Mouse (Mus musculus) brain, embryonic 14.5 days (tissue): ENCODE results near the gene Fmnl1. TPM values are rescaled to one million over a fixed set of nuclear protein-coding genes. Genes with fewer than 3 reads are reported as not detected.

Source experiments
- DNase-seq: peaks from one replicate; pipeline ENCODE4 v3.0.0-alpha.2; 2011; ENCODE audit warnings: low read depth
- CTCF ChIP-seq: fragments of 200-500 bp; IDR thresholded peaks from 2 replicates; pipeline ENCODE4 v1.5.1; 2012; ENCODE audit warnings: inconsistent platforms, mild to moderate bottlenecking, moderate library complexity, borderline replicate concordance; ENCODE audit not compliant: insufficient read depth, insufficient read length; ENCODE audit errors: extremely low read depth
- POLR2A ChIP-seq: fragments of 200-500 bp; IDR thresholded peaks from 2 replicates; pipeline ENCODE4 v1.6.1; 2012; ENCODE audit warnings: mild to moderate bottlenecking, inconsistent platforms, borderline replicate concordance; ENCODE audit not compliant: poor library complexity, insufficient read depth, insufficient read length, severe bottlenecking; ENCODE audit errors: extremely low read depth
- polyA plus RNA-seq: library from polyadenylated mRNA; depleted of rRNA; stranded (reverse); fragments of >200 nt; gene quantifications from 2 replicates; pipeline ENCODE4 v1.2.3, GENCODE M21; 2012

The Fmnl1 gene
- polyA plus RNA-seq, 1 experiment, result 28.6 TPM

DNA sequence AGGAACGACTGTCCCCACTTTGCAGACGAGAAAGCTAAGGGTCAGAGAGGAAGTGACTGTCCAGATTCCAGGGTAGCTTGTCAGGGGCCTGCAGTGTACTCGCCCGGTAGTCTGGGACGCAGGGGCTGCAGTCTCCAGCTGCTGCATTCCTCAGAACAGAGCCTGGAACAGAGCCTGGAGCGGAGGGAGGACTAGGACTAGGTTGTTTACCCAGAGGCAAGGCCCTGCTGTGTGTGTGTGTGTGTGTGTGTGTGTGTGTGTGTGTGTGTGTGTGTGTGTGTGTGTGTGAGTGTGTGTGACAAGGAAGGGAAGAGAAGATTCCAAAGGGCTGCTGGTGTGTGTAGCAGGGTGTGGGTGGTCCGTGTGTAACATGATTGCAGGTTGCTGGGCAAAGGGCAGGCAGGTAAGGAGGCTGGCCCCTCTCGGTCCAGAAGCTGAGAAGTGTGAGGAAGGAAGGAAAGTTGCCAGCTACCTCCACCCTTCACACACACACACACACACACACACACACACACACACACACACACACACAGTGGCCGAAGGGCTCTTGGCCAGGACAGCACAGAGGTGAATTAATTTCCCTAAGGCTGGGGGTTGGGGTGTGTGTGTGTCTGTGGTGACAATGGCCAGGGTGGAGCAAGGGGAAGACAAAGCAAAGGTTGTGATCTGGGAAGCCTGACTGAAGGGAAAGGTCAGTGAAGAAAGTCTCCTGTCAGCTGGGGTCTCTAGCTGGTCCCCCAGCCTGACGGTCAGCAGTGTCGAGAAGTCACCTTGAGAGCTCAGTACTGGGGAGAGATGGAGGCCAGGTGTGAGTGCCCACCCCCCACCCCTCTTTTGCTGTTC lies 29.6 kb upstream of the Fmnl1 start:
- peak; percentile 43 for DNase-seq
- TF ChIP-seq CTCF (no peak), POLR2A (no peak)

DNA sequence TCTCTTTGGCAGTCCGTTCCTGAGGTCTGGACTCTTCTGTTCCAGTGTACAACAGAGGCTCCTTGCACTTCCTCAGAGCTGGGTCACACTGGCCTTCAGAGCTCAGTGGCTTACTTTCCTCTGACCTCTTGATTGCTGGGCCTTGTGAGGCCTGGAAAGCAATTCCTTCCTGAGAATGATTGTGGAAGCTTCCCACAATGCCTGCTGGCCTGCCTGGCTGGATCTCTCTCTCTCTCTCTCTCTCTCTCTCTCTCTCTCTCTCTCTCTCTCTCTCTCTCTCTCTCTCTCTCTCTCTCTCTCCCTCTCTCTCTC lies 29.0 kb upstream of the Fmnl1 start:
- TF ChIP-seq CTCF (no peak), POLR2A (no peak)
- peak; percentile 37 for DNase-seq

DNA sequence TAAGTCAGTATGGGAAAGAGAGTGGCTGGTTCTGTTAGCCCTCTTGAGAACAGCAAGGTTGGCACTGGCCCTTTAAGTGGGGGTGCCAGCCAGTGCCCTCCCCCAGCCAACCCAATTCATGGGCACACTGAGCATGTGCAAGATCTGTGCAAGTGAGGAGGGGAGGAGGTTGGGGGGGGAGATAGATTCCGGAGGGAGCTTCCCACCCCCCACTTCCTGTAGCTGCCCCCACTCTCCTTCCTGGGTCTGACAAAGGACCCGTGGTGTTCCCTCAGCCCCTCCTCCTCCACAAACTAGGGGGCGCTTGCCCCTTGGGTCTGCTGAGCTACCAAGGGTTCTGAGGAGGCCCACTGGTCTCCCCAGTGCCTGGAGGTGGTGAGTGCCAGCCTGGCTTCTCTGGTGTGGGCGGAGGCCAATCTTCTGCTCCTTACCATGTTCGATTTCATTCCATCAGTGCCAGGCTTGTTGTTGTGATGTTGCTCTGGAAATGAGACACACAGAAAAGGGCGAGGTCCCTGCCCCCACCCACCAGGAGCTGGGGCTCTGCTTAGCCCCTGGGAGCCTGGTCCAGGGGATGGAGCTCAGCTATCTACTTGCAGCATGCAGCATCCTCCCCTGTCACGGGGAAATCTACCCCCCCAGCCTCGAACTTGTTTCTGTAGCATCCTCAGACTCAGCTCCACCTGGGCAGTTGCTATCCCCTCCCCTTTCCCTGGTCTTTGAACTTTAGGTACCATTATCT lies 28.3 kb upstream of the Fmnl1 start:
- DNase-seq, result peak; percentile 97
- TF ChIP-seq POLR2A, result peak; percentile 24; the same call in 1 of the 2 replicates
- no peak for TF ChIP-seq CTCF

DNA sequence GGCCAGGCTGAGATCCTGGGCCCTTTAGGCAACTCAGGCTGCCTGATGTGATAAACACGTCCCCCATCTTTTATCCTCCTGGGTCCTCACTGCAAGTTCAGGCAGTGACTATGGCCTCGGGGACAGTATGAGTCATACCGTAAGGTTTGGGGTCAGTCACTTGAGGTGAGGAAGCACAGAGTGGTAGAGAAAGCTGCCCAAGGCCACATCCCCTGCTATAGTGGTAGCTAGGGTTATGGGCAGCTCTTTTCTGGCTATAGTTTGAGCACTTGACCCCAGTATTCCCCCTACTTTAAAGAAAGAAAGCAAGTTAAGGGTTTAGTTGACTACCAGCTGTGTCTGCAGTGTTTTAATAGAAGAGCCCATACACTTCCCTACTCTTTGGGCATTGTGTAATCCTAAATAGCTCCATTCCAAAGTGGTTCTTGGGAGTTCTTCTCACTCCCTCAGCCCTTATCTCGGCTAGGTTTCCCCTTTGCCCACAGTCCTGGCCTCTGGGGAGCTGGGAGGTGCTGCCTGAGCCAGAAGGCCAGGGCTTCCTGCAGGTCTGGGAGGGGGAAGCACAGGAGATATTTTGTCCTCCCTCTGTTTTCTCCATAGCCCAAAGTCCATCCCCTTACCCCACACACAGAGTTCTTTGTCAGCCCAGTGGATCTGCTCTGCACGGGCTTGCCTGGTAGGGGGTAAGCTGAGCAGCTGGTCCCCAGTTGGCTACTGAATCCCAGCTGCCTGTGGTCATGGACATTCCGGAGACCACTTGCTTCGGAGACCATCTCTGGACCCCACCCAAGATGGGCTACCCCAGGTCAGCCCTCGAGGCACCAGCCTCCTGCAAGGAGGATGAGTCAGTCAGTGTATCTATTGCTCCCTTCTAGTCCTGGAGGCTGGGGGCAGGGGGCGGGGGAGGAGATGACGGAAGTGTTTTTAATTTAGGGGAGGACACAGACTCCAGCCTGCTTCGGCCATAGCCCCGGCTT lies 26.3 kb upstream of the Fmnl1 start:
- TF ChIP-seq CTCF (no peak), POLR2A (no peak)
- DNase-seq, result no peak

DNA sequence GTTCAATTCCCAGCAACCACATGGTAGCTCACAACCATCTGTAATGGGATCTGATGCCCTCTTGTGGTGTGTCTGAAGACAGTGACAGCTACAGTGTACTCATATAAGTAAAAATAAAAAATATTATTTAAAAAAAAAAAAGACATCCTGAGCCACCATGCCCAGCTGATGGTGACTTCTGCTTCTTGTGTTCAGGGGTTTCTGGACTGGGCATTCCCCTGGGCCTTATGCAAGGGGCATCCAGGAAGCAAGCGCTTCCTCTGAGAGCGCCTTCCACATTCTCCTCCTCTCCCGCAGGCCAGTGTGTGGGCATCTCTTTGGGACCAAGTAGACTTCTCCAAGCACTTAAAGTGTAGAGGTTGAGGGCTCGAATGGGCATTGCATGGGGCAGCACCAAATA lies 24.5 kb upstream of the Fmnl1 start:
- no peak for DNase-seq
- no peak for TF ChIP-seq CTCF
- no peak for TF ChIP-seq POLR2A

GRCm38 (mm10) chr11:103147766-103148165 lies 23.1 kb upstream of the Fmnl1 start:
- no peak for DNase-seq
- TF ChIP-seq POLR2A (no peak), CTCF (no peak)

DNA sequence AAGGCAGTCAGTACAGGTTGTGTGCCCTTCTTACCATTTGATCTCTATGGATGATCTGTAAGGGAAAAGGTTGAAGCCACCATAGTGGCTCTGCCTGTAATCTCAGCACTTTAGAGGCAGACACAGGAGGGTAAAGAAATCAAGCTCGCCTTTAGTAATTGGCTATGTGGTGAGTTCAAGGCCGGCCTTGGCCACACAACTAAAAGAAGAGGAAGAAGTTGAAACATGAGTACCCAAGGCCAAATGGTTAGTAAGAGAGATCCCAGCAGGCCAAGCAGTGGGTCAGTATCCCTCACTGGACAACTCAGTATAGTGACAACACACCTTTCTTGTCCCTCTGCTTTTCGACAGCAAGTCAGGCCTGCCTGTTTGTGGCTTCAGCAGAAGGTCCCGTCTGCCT lies 21.1 kb upstream of the Fmnl1 start:
- TF ChIP-seq POLR2A (no peak), CTCF (no peak)
- DNase-seq, result no peak

- TF ChIP-seq CTCF, result peak; percentile 96
- TF ChIP-seq POLR2A, result no peak
- DNase-seq, result peak; percentile 91
These were observed 12.1 kb upstream of the Fmnl1 start for GRCm38 (mm10) chr11:103158621-103159478.

GRCm38 (mm10) chr11:103160738-103161137 lies 10.2 kb upstream of the Fmnl1 start:
- no peak for DNase-seq
- TF ChIP-seq POLR2A (no peak), CTCF (no peak)

GRCm38 (mm10) chr11:103161449-103161848 lies 9.5 kb upstream of the Fmnl1 start:
- no peak for DNase-seq
- TF ChIP-seq POLR2A, result no peak
- no peak for TF ChIP-seq CTCF
